Mouse (Mus musculus) forebrain, embryonic 10.5 days (tissue): Measurements from ENCODE around the gene Arl8b. TPM values are rescaled to one million over a fixed set of nuclear protein-coding genes. Genes with fewer than 3 reads are reported as not detected.

Source experiments
- DNase-seq: peaks from one replicate; pipeline ENCODE4 v3.0.0-alpha.2; 2017; ENCODE audit warnings: low spot score; ENCODE audit errors: extremely low spot score
- H3K27ac ChIP-seq: fragments of 300-500 bp; sonication (generic); 2 replicates; pipeline ENCODE4 v1.5.1; 2016; ENCODE audit warnings: mild to moderate bottlenecking
- H3K27me3 ChIP-seq: fragments of 300-500 bp; sonication (generic); 2 replicates; pipeline ENCODE4 v1.6.1; 2016; ENCODE audit warnings: mild to moderate bottlenecking; ENCODE audit not compliant: poor library complexity, severe bottlenecking
- H3K36me3 ChIP-seq: fragments of 300-500 bp; sonication (generic); replicated peaks from 2 replicates; pipeline ENCODE4 v1.6.1; 2016; ENCODE audit warnings: mild to moderate bottlenecking, moderate library complexity
- H3K4me1 ChIP-seq: fragments of 300-500 bp; sonication (generic); 2 replicates; pipeline ENCODE4 v1.6.1; 2016
- H3K4me3 ChIP-seq: fragments of 300-500 bp; sonication (generic); 2 replicates; pipeline ENCODE4 v1.5.1; 2016; ENCODE audit warnings: mild to moderate bottlenecking, moderate library complexity
- H3K9me3 ChIP-seq: fragments of 300-500 bp; sonication (generic); 2 replicates; pipeline ENCODE4 v1.6.1; 2016; ENCODE audit warnings: mild to moderate bottlenecking, moderate library complexity
- WGBS: fragments of 180-500 bp; shearing (Covaris S2); methylation state at CpG from one replicate; pipeline ENCODE4 v1.1.7; 2016; 5-methylcytosine and 5-hydroxymethylcytosine counted together
- polyA plus RNA-seq: library from polyadenylated mRNA; unstranded; fragments of >200 nt; fragmentation: Nextera tagmentation; extraction: Ambion mirVana; gene quantifications from 2 replicates; pipeline ENCODE4 v1.2.1, GENCODE M21; 2016

Gene Arl8b
- 62.6 and 64.6 TPM in 2 replicates for polyA plus RNA-seq

DNA sequence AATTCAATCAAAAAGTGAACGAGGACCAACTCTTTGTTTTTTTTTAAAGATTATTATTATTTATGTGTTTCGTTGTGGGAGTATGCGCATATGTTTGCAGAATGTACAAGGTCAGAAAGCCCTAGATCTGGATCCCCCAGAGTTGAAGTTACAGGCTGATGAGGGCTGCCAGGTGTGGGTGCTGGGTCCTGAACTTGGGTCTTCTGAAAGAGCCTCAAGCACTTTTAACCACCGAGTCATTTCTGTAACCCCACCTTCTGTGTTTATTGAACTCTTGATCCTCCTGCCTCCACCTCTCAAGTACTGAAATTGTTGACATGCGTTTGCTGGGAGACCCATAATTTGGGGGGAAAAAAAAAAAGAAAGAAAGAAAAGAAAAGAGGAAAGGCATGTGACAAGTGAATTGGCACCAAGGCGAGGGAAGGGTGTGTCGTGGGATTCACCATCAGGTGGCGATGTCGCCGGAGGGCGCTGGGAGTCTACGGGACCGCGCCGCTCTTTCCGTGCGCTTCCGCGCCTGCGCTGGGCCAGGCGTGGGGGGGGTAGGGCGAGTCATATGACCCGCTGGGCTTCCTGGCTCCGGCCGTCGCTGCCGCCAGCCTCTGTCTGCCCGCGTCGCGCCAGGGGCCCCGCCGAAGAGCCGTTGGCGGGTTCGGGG, at the start of gene Arl8b:
TSS of gene Arl8b (plus strand) at position 574 of the 658 bp plus-strand sequence.
- Histone ChIP-seq H3K4me1 (peaks cover 17% of the 10 kb centered on the region), H3K36me3 (no peaks in the 10 kb centered on the region), H3K27ac (peak within 1 kb of the TSS; percentile 92), H3K9me3 (no peaks in the 10 kb centered on the region), H3K4me3 (peak within 1 kb of the TSS; percentile 99), H3K27me3 (no peaks in the 10 kb centered on the region)
- 10% methylated on average over 36 of the region's 36 CpGs for WGBS
- peak; percentile 92 for DNase-seq

- Histone ChIP-seq H3K36me3 (no peaks in the 10 kb centered on the region), H3K9me3 (no peaks in the 10 kb centered on the region), H3K4me1 (no peaks in the 10 kb centered on the region), H3K4me3 (no peak overlapping the region), H3K27ac (no peak overlapping the region), H3K27me3 (no peaks in the 10 kb centered on the region)
- WGBS, result 58% methylated on average over 9 of the region's 9 CpGs
- DNase-seq, result peak; percentile 71
These were observed 46.8 kb upstream of the Arl8b start for GRCm38 (mm10) chr6:108735910-108736750.

- DNase-seq, result no peak
- Histone ChIP-seq H3K4me1 (no peaks in the 10 kb centered on the region), H3K4me3 (no peak overlapping the region), H3K27ac (no peak overlapping the region), H3K9me3 (no peaks in the 10 kb centered on the region), H3K27me3 (no peaks in the 10 kb centered on the region), H3K36me3 (no peaks in the 10 kb centered on the region)
- WGBS, result 84% methylated on average over 9 of the region's 9 CpGs
These were observed 44.3 kb upstream of the Arl8b start for GRCm38 (mm10) chr6:108738463-108739203.

GRCm38 (mm10) chr6:108740579-108740978, 42.3 kb upstream of the Arl8b start:
- 86% methylated on average over 4 of the region's 4 CpGs for WGBS
- H3K27ac ChIP-seq, result no peak overlapping the region

GRCm38 (mm10) chr6:108743730-108744129, 39.2 kb upstream of the Arl8b start:
- no peaks in the 10 kb centered on the region for H3K36me3 ChIP-seq
- no peaks in the 10 kb centered on the region for H3K27me3 ChIP-seq
- no peak for DNase-seq
- WGBS, result 87% methylated on average over 5 of the region's 5 CpGs
- no peak overlapping the region for H3K4me3 ChIP-seq
- no peak overlapping the region for H3K27ac ChIP-seq
- H3K4me1 ChIP-seq, result no peaks in the 10 kb centered on the region
- no peaks in the 10 kb centered on the region for H3K9me3 ChIP-seq

More at GRCm38 (mm10) chr6:108740579-108740978, 42.3 kb upstream of the Arl8b start:
- H3K4me1 ChIP-seq, result no peaks in the 10 kb centered on the region
- no peaks in the 10 kb centered on the region for H3K9me3 ChIP-seq
- DNase-seq, result no peak
- H3K27me3 ChIP-seq, result no peaks in the 10 kb centered on the region
- no peaks in the 10 kb centered on the region for H3K36me3 ChIP-seq
- no peak overlapping the region for H3K4me3 ChIP-seq

GRCm38 (mm10) chr6:108751324-108751723, 31.6 kb upstream of the Arl8b start:
- H3K4me1 ChIP-seq, result no peaks in the 10 kb centered on the region
- H3K4me3 ChIP-seq, result no peak overlapping the region
- no peak overlapping the region for H3K27ac ChIP-seq
- no peak for DNase-seq
- H3K36me3 ChIP-seq, result no peaks in the 10 kb centered on the region
- H3K27me3 ChIP-seq, result no peaks in the 10 kb centered on the region
- H3K9me3 ChIP-seq, result no peaks in the 10 kb centered on the region
- WGBS, result 90% methylated on average over 7 of the region's 7 CpGs

GRCm38 (mm10) chr6:108752395-108752794, 30.5 kb upstream of the Arl8b start:
- Histone ChIP-seq H3K27me3 (no peaks in the 10 kb centered on the region), H3K4me3 (no peak overlapping the region), H3K27ac (no peak overlapping the region), H3K9me3 (no peaks in the 10 kb centered on the region), H3K4me1 (no peaks in the 10 kb centered on the region), H3K36me3 (no peaks in the 10 kb centered on the region)
- no peak for DNase-seq
- 72% methylated on average over 5 of the region's 5 CpGs for WGBS

DNA sequence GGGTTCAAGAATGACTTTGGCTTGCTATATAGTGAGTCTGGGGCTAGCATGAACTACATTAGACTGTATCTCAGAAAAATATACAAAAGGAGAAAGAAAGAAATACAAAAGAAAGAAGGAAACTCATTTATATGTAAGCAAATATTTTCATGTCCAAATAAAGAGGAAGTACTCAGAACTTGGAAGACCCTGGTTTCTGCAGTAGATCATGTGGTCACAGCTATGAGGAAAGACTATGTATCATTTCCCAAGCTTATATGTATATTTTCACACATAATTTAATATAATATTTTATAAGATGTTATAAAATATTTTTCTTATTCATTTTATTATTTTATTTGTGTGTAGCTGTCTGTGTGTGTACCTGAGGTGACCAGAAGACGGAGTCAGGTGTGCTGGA, 29.4 kb upstream of the Arl8b start:
- Histone ChIP-seq H3K36me3 (no peaks in the 10 kb centered on the region), H3K4me1 (no peaks in the 10 kb centered on the region), H3K27me3 (no peaks in the 10 kb centered on the region), H3K9me3 (no peaks in the 10 kb centered on the region), H3K27ac (no peak overlapping the region), H3K4me3 (no peak overlapping the region)
- 95% methylated on average over 1 of the region's 1 CpGs for WGBS
- DNase-seq, result no peak

GRCm38 (mm10) chr6:108754376-108754775, 28.5 kb upstream of the Arl8b start:
- 91% methylated on average over 1 of the region's 1 CpGs for WGBS
- Histone ChIP-seq H3K27ac (no peak overlapping the region), H3K27me3 (no peaks in the 10 kb centered on the region), H3K4me3 (no peak overlapping the region), H3K9me3 (no peaks in the 10 kb centered on the region), H3K36me3 (no peaks in the 10 kb centered on the region), H3K4me1 (no peaks in the 10 kb centered on the region)
- DNase-seq, result no peak

- no peak for DNase-seq
- Histone ChIP-seq H3K36me3 (no peaks in the 10 kb centered on the region), H3K4me1 (no peaks in the 10 kb centered on the region), H3K27me3 (no peaks in the 10 kb centered on the region), H3K9me3 (no peaks in the 10 kb centered on the region), H3K4me3 (no peak overlapping the region), H3K27ac (no peak overlapping the region)
- WGBS, result 92% methylated on average over 7 of the region's 7 CpGs
These were observed 27.0 kb upstream of the Arl8b start for GRCm38 (mm10) chr6:108755936-108756335.

DNA sequence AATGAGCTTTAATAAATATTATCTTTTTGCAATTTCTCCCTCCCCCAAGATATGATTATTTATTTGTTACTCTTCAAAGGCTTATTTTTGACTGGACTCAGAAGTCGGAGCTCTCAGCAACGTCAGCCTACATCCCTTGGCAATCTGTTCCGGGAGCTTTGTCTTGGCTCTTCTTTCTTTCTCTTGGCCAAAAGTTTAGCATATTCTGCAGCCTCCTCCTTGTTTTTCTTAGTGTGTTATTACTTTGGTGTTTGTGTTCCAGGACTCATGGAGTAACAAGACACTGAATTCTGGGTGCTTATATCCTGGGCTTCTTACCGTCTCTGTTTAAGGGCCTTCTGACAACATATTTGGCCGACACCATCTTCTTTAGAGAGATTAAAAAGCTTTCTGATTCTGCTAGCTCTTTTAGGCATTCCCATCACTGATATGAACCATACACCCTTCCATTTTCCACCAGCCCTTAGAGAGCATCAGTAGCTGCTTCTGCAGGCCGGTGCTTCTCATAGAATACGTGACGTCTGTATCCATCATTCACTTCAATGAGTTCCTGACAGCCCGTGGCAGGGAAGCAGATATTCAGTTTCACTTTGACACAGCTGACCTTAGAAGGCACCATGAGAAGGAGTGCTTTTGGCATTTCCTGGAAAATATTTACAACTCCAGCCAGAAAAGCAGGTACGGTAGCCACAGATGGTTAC, 23.8 kb upstream of the Arl8b start:
- whole genome bisulfite sequencing, result 89% methylated on average over 10 of the region's 10 CpGs
- Histone ChIP-seq H3K9me3 (no peaks in the 10 kb centered on the region), H3K27ac (no peak overlapping the region), H3K36me3 (no peaks in the 10 kb centered on the region), H3K4me3 (no peak overlapping the region), H3K27me3 (no peaks in the 10 kb centered on the region), H3K4me1 (no peaks in the 10 kb centered on the region)
- DNase-seq, result no peak

GRCm38 (mm10) chr6:108759698-108760039, 23.2 kb upstream of the Arl8b start:
- no peak overlapping the region for H3K4me3 ChIP-seq
- H3K36me3 ChIP-seq, result no peaks in the 10 kb centered on the region
- DNase-seq, result no peak
- 73% methylated on average over 5 of the region's 5 CpGs for WGBS
- H3K27ac ChIP-seq, result no peak overlapping the region
- no peaks in the 10 kb centered on the region for H3K27me3 ChIP-seq
- H3K9me3 ChIP-seq, result no peaks in the 10 kb centered on the region
- no peaks in the 10 kb centered on the region for H3K4me1 ChIP-seq
